Mouse (Mus musculus): ENCODE measurements around the gene Astl. TPM values are rescaled to one million over a fixed set of nuclear protein-coding genes. Genes with fewer than 3 reads are reported as not detected.

Astl gene
- polyA plus RNA-seq, 1 experiment from 2014 or later, result 0.10 TPM

DNA sequence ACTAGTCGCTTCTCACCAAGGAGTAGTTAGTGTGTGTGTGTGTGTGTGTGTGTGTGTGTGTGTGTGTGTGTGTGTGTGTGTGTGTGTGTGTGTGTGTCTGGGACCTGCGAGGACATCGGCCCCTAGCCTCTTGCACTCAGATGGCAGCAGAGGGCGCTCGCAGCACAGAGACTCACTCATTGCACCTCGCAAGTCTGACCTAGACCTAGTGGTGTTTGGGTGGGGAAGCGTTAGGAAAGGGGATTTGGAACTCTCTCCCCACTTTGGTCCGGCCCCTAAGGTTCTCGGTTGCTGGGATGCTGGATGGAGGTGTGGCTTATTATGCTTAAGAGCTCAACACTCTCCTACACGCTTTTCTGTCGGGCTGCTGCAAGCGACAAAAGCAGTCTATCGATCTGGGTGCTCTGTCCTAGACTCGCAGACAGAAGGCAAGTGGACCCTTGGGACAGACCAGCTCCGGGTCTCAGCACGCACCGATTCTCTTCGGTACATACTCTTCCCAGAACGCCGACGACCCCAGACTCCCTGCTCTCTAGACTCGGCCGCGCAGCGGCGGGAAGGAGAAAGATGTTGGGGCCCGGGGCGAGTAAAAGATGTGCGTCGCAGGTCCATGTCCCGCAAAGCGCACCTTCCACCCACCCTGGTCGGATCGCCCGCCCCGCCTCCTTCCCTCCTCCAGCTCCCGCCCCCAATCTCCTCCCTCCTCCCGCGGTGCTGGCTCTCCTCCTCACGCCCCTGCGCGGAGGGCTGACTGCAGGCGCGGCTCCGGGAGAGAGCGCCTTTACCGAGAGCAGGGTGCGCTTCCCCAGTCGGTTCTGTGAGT, 24.2 kb downstream of the Astl start, which contains the start of gene Adra2b:
TSS of gene Adra2b (plus strand) at position 750 of the 823 bp plus-strand sequence.
- DNase-seq (ENCODE audit: low spot score) (peak; percentile 84), ATAC-seq (replicated peaks; ENCODE audit: insufficient number of reproducible peaks, low FRiP score, low TSS enrichment, low read depth) (peak; percentile 66)
- Histone ChIP-seq H3K4me2 (ENCODE audit: low read depth, low read length) (peak within 1 kb of the TSS; percentile 66), H3K9ac (replicated peaks; ENCODE audit: low read length) (peak within 1 kb of the TSS; percentile 22; the same call in 1 of the 2 replicates), H3K4me1 (ENCODE audit: control insufficient read depth, insufficient read depth, low read length) (peaks cover 6% of the 10 kb centered on the region), H3K4me3 (ENCODE audit: low read depth, low read length) (peak within 1 kb of the TSS; percentile 24), H3K27ac (replicated peaks; ENCODE audit: low read depth, low read length) (no peak within 1 kb of the TSS), H3K9me3 (replicated peaks; ENCODE audit: control insufficient read depth, low read length) (no peaks in the 10 kb centered on the region), H3K36me3 (replicated peaks; ENCODE audit: control insufficient read depth, insufficient read depth, low read depth, low read length) (no peaks in the 10 kb centered on the region), H3K27me3 (ENCODE audit: control insufficient read depth, insufficient read depth, low read length) (peaks cover 38% of the 10 kb centered on the region)
- under 1% methylated on average over 42 of the region's 49 CpGs for WGBS

DNA sequence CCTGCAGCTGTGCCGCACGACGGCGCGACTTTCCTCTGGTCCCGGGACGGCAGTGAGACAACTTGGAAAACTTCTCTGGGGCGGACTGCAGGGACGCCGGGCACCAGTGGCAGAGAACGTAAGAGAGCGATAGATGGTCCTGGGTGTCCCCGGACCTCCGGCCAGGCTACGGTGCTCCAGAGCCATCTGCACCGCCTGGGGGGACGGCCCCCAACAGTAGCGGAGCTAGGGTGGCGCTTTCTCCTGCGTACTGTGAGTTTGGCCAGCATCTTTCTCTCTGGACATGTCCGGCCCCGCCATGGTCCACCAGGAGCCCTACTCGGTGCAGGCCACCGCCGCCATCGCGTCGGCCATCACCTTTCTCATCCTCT, 24.8 kb downstream of the Astl start:
- no peak for DNase-seq (ENCODE audit: low spot score)
- ATAC-seq (replicated peaks; ENCODE audit: insufficient number of reproducible peaks, low FRiP score, low TSS enrichment, low read depth), result no peak
- Histone ChIP-seq H3K27ac (replicated peaks; ENCODE audit: low read depth, low read length) (no peak overlapping the region), H3K27me3 (ENCODE audit: control insufficient read depth, insufficient read depth, low read length) (peaks cover 38% of the 10 kb centered on the region), H3K4me2 (ENCODE audit: low read depth, low read length) (peak overlapping the region; percentile 66), H3K9ac (replicated peaks; ENCODE audit: low read length) (peak overlapping the region; percentile 22; the same call in 1 of the 2 replicates), H3K36me3 (replicated peaks; ENCODE audit: control insufficient read depth, insufficient read depth, low read depth, low read length) (no peaks in the 10 kb centered on the region), H3K4me3 (ENCODE audit: low read depth, low read length) (peak overlapping the region; percentile 24), H3K9me3 (replicated peaks; ENCODE audit: control insufficient read depth, low read length) (no peaks in the 10 kb centered on the region), H3K4me1 (ENCODE audit: control insufficient read depth, insufficient read depth, low read length) (peaks cover 6% of the 10 kb centered on the region)
- under 1% methylated on average over 28 of the region's 28 CpGs for WGBS

- Histone ChIP-seq H3K27me3 (ENCODE audit: control insufficient read depth, insufficient read depth, low read length) (peaks cover 38% of the 10 kb centered on the region), H3K27ac (replicated peaks; ENCODE audit: low read depth, low read length) (no peak overlapping the region), H3K4me1 (ENCODE audit: control insufficient read depth, insufficient read depth, low read length) (peaks cover 6% of the 10 kb centered on the region), H3K4me2 (ENCODE audit: low read depth, low read length) (peak overlapping the region; percentile 66), H3K9ac (replicated peaks; ENCODE audit: low read length) (peak overlapping the region; percentile 22; the same call in 1 of the 2 replicates), H3K36me3 (replicated peaks; ENCODE audit: control insufficient read depth, insufficient read depth, low read depth, low read length) (no peaks in the 10 kb centered on the region), H3K9me3 (replicated peaks; ENCODE audit: control insufficient read depth, low read length) (no peaks in the 10 kb centered on the region), H3K4me3 (ENCODE audit: low read depth, low read length) (peak overlapping the region; percentile 24)
- no peak for ATAC-seq (replicated peaks; ENCODE audit: insufficient number of reproducible peaks, low FRiP score, low TSS enrichment, low read depth)
- no peak for DNase-seq (ENCODE audit: low spot score)
- WGBS, result 8% methylated on average over 20 of the region's 20 CpGs
These were observed 25.3 kb downstream of the Astl start for GRCm38 (mm10) chr2:127363696-127364095.

DNA sequence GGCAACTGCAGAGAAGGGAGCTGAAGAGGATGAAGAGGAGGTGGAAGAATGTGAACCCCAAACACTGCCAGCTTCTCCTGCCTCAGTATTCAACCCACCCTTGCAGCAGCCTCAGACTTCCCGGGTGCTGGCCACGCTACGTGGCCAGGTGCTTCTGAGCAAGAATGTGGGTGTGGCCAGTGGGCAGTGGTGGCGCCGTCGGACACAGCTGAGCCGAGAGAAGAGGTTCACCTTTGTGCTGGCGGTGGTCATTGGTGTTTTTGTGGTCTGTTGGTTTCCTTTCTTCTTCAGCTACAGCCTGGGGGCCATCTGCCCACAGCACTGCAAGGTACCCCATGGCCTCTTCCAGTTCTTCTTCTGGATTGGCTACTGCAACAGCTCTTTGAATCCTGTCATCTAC, 26.0 kb downstream of the Astl start:
- Histone ChIP-seq H3K36me3 (replicated peaks; ENCODE audit: control insufficient read depth, insufficient read depth, low read depth, low read length) (no peaks in the 10 kb centered on the region), H3K4me2 (ENCODE audit: low read depth, low read length) (no peak overlapping the region; the same call in 1 of the 2 replicates), H3K9ac (replicated peaks; ENCODE audit: low read length) (no peak overlapping the region), H3K9me3 (replicated peaks; ENCODE audit: control insufficient read depth, low read length) (no peaks in the 10 kb centered on the region), H3K27ac (replicated peaks; ENCODE audit: low read depth, low read length) (no peak overlapping the region), H3K4me3 (ENCODE audit: low read depth, low read length) (no peak overlapping the region; the same call in 1 of the 2 replicates), H3K27me3 (ENCODE audit: control insufficient read depth, insufficient read depth, low read length) (peaks cover 38% of the 10 kb centered on the region), H3K4me1 (ENCODE audit: control insufficient read depth, insufficient read depth, low read length) (peaks cover 6% of the 10 kb centered on the region)
- ATAC-seq (replicated peaks; ENCODE audit: insufficient number of reproducible peaks, low FRiP score, low TSS enrichment, low read depth) (no peak), DNase-seq (ENCODE audit: low spot score) (no peak)
- 21% methylated on average over 8 of the region's 8 CpGs for WGBS

GRCm38 (mm10) chr2:127367126-127367820, 28.8 kb downstream of the Astl start:
- ATAC-seq (replicated peaks; ENCODE audit: insufficient number of reproducible peaks, low FRiP score, low TSS enrichment, low read depth) (no peak), DNase-seq (ENCODE audit: low spot score) (no peak)
- H3K4me1 ChIP-seq (ENCODE audit: control insufficient read depth, insufficient read depth, low read length), result peaks cover 6% of the 10 kb centered on the region
- H3K27me3 ChIP-seq (ENCODE audit: control insufficient read depth, insufficient read depth, low read length), result peaks cover 33% of the 10 kb centered on the region
- H3K9me3 ChIP-seq (replicated peaks; ENCODE audit: control insufficient read depth, low read length), result no peaks in the 10 kb centered on the region
- no peaks in the 10 kb centered on the region for H3K36me3 ChIP-seq (replicated peaks; ENCODE audit: control insufficient read depth, insufficient read depth, low read depth, low read length)
- no peak overlapping the region for H3K27ac ChIP-seq (replicated peaks; ENCODE audit: low read depth, low read length)
- no peak overlapping the region for H3K4me2 ChIP-seq (ENCODE audit: low read depth, low read length)
- H3K9ac ChIP-seq (replicated peaks; ENCODE audit: low read length), result no peak overlapping the region
- no peak overlapping the region for H3K4me3 ChIP-seq (ENCODE audit: low read depth, low read length)
- WGBS, result 60% methylated on average over 10 of the region's 10 CpGs

GRCm38 (mm10) chr2:127369703-127370376, 31.4 kb downstream of the Astl start:
- Histone ChIP-seq H3K27ac (replicated peaks; ENCODE audit: low read depth, low read length) (no peak overlapping the region), H3K4me1 (ENCODE audit: control insufficient read depth, insufficient read depth, low read length) (no peaks in the 10 kb centered on the region), H3K36me3 (replicated peaks; ENCODE audit: control insufficient read depth, insufficient read depth, low read depth, low read length) (no peaks in the 10 kb centered on the region), H3K27me3 (ENCODE audit: control insufficient read depth, insufficient read depth, low read length) (peaks cover 10% of the 10 kb centered on the region), H3K9me3 (replicated peaks; ENCODE audit: control insufficient read depth, low read length) (no peaks in the 10 kb centered on the region), H3K4me2 (ENCODE audit: low read depth, low read length) (no peak overlapping the region), H3K9ac (replicated peaks; ENCODE audit: low read length) (no peak overlapping the region), H3K4me3 (ENCODE audit: low read depth, low read length) (no peak overlapping the region)
- no peak for DNase-seq (ENCODE audit: low spot score)
- no peak for ATAC-seq (replicated peaks; ENCODE audit: insufficient number of reproducible peaks, low FRiP score, low TSS enrichment, low read depth)
- WGBS, result 75% methylated on average over 5 of the region's 5 CpGs

GRCm38 (mm10) chr2:127370561-127371483, 32.4 kb downstream of the Astl start:
- no peaks in the 10 kb centered on the region for H3K9me3 ChIP-seq (replicated peaks; ENCODE audit: control insufficient read depth, low read length)
- WGBS, result 45% methylated on average over 9 of the region's 9 CpGs
- ATAC-seq (replicated peaks; ENCODE audit: insufficient number of reproducible peaks, low FRiP score, low TSS enrichment, low read depth) (0 out of 2 replicates have a peak, but pooled peaks have one; percentile 20), DNase-seq (ENCODE audit: low spot score) (no peak)
- H3K4me2 ChIP-seq (ENCODE audit: low read depth, low read length), result no peak overlapping the region
- no peak overlapping the region for H3K27ac ChIP-seq (replicated peaks; ENCODE audit: low read depth, low read length)
- H3K4me1 ChIP-seq (ENCODE audit: control insufficient read depth, insufficient read depth, low read length), result no peaks in the 10 kb centered on the region
- H3K36me3 ChIP-seq (replicated peaks; ENCODE audit: control insufficient read depth, insufficient read depth, low read depth, low read length), result no peaks in the 10 kb centered on the region
- H3K27me3 ChIP-seq (ENCODE audit: control insufficient read depth, insufficient read depth, low read length), result peaks cover 3% of the 10 kb centered on the region; the same call in 1 of the 2 replicates
- no peak overlapping the region for H3K9ac ChIP-seq (replicated peaks; ENCODE audit: low read length)
- H3K4me3 ChIP-seq (ENCODE audit: low read depth, low read length), result no peak overlapping the region
